Mouse (Mus musculus) erythroblast, embryonic 14.5 days (primary cell): ENCODE measurements around the gene 2310022B05Rik.

ENCODE experiments used
- GATA1 ChIP-seq: IDR thresholded peaks from 2 replicates; pipeline ENCODE4 v1.6.1; 2012; ENCODE audit warnings: low read length, inconsistent platforms, mixed read lengths
- TAL1 ChIP-seq: IDR thresholded peaks from 3 replicates; pipeline ENCODE4 v1.6.1; 2012; ENCODE audit warnings: low read length, inconsistent platforms, mixed read lengths

DNA sequence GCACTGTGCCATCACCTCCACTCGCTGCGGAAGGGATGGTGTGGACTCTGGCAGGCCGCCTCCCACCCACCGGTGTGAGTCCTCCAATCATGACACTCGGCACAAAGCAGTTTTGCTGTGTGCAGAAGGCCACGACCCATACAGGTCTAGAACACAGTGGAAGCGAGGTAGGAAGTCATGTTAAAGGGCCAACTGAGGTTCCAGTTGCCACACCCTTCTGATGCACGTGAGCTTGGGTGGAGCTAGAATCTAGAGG is 28.0 kb downstream of the 2310022B05Rik start:
- TF ChIP-seq TAL1 (no peak), GATA1 (no peak)
